Mouse (Mus musculus) adrenal gland, adult (tissue): ENCODE measurements at regions not wholly inside any gene's neighbourhood (a gene's known extent, or its start where the extent isn't known, plus 50 kb on each side); places are given as distances from the start of the nearest gene placed in this dataset.
"Not testable (repeated sequence)": the region's sequence is repeated elsewhere in the genome, so short reads cannot be mapped to it uniquely, and the experiment has no call there.

Source experiments
- DNase-seq, 2 experiments: peaks; one replicate each; pipeline ENCODE4 v3.0.0; 2022 to 2023; ENCODE audit warnings: low spot score in 1 of 2; ENCODE audit not compliant: inconsistent age in 2 of 2

GRCm38 (mm10) chr13:32465041-32465682, 126.6 kb upstream of the Gmds start:
- peak; percentile 10 to 54 for DNase-seq

GRCm38 (mm10) chr13:32454419-32455146, 116.0 kb upstream of the Gmds start:
- DNase-seq, result no peak

GRCm38 (mm10) chr13:32449710-32450417, 111.3 kb upstream of the Gmds start:
- no peak for DNase-seq

GRCm38 (mm10) chr13:32444531-32444930, 106.0 kb upstream of the Gmds start:
- no peak for DNase-seq

GRCm38 (mm10) chr13:32442025-32442424, 103.5 kb upstream of the Gmds start:
- no peak for DNase-seq

- peak in 1 of 2 experiments; percentile 26 for DNase-seq
Observed at GRCm38 (mm10) chr13:32435136-32435535, 96.6 kb upstream of the Gmds start.

GRCm38 (mm10) chr13:32428482-32428881, 89.9 kb upstream of the Gmds start:
- DNase-seq, result peak; percentile 11 to 77

GRCm38 (mm10) chr13:32426906-32427305, 88.4 kb upstream of the Gmds start:
- no peak for DNase-seq

GRCm38 (mm10) chr13:32426199-32426598, 87.7 kb upstream of the Gmds start:
- no peak for DNase-seq

GRCm38 (mm10) chr13:32424543-32424942, 86.0 kb upstream of the Gmds start:
- not testable (repeated sequence) for DNase-seq

GRCm38 (mm10) chr13:32422485-32422884, 83.9 kb upstream of the Gmds start:
- no peak for DNase-seq

- DNase-seq, result no peak
Observed at GRCm38 (mm10) chr13:32419326-32419725, 80.8 kb upstream of the Gmds start.

GRCm38 (mm10) chr13:32418655-32419054, 80.1 kb upstream of the Gmds start:
- peak in 1 of 2 experiments; percentile 50 for DNase-seq

GRCm38 (mm10) chr13:32417907-32418306, 79.4 kb upstream of the Gmds start:
- no peak for DNase-seq

- peak; percentile 62 to 91 for DNase-seq
Observed at GRCm38 (mm10) chr13:32411287-32411935, 72.9 kb upstream of the Gmds start.

GRCm38 (mm10) chr13:32410065-32410464, 71.5 kb upstream of the Gmds start:
- DNase-seq, result no peak

GRCm38 (mm10) chr13:32398616-32399015, 60.1 kb upstream of the Gmds start:
- no peak for DNase-seq
